Mouse (Mus musculus) thymus, adult 2 months (tissue): Measurements from ENCODE around the gene Exoc4. TPM values are rescaled to one million over a fixed set of nuclear protein-coding genes. Genes with fewer than 3 reads are reported as not detected.

ENCODE experiments used
- DNase-seq: peaks from one replicate; pipeline ENCODE4 v3.0.0; 2021
- H3K27ac ChIP-seq: fragments of 200-500 bp; 2 replicates; pipeline ENCODE4 v1.5.1; 2012; ENCODE audit warnings: low read length, control low read depth; ENCODE audit not compliant: control insufficient read depth, insufficient read depth
- H3K27me3 ChIP-seq: fragments of 200-500 bp; 2 replicates; pipeline ENCODE4 v1.6.1; 2012; ENCODE audit warnings: mild to moderate bottlenecking, low read length, moderate library complexity, mixed read lengths; ENCODE audit not compliant: control insufficient read depth, insufficient read depth
- H3K36me3 ChIP-seq: fragments of 200-500 bp; 2 replicates; pipeline ENCODE4 v1.6.1; 2012; ENCODE audit warnings: mild to moderate bottlenecking, low read length, moderate library complexity; ENCODE audit not compliant: control insufficient read depth, insufficient read depth
- H3K4me1 ChIP-seq: fragments of 200-500 bp; replicated peaks from 2 replicates; pipeline ENCODE4 v1.6.1; 2012; ENCODE audit warnings: low read length; ENCODE audit not compliant: control insufficient read depth, insufficient read depth
- H3K4me3 ChIP-seq: fragments of 200-500 bp; 2 replicates; pipeline ENCODE4 v1.5.1; 2012; ENCODE audit warnings: mild to moderate bottlenecking, low read length, control low read depth, moderate library complexity; ENCODE audit not compliant: control insufficient read depth, insufficient read depth
- CTCF ChIP-seq: fragments of 200-500 bp; IDR thresholded peaks from 2 replicates; pipeline ENCODE4 v1.5.1; 2012; ENCODE audit warnings: mild to moderate bottlenecking, control low read depth, low read length, moderate library complexity, borderline replicate concordance; ENCODE audit not compliant: control insufficient read depth, poor library complexity, insufficient read depth; ENCODE audit errors: extremely low read depth
- POLR2A ChIP-seq: fragments of 200-500 bp; IDR thresholded peaks from 2 replicates; pipeline ENCODE4 v1.6.1; 2012; ENCODE audit warnings: mild to moderate bottlenecking, low read length, control low read depth, moderate library complexity; ENCODE audit not compliant: control insufficient read depth, poor library complexity, insufficient read depth; ENCODE audit errors: extremely low read depth
- WGBS: fragments of 180-500 bp; shearing (Covaris S2); methylation state at CpG from one replicate; pipeline ENCODE4 v1.1.7; 2018; 5-methylcytosine and 5-hydroxymethylcytosine counted together
- polyA plus RNA-seq: library from polyadenylated mRNA; depleted of rRNA; stranded (reverse); fragments of >200 nt; gene quantifications from 2 replicates; pipeline ENCODE4 v1.2.3, GENCODE M21; 2012

The Exoc4 gene
- polyA plus RNA-seq, 1 experiment: 12.7 TPM

DNA sequence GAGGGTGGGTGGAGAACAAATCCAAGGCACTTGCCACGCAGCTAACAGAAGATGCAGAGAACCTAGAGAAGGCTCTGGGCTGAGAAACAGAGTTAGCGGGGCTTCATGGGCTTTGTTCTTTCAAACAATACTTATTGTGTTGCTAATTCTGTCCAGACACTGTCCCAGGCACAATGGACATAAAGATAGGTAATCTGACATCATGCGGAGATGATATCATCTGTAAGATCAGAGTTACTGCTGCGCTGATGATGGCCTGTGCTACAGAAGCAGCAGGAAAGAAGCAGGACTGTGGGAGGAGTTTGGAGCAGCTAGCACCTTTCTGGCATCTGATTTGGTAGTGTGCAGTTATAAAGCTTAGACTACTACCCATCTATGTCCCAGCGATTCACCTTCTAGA lies 738.2 kb downstream of the Exoc4 start:
- Histone ChIP-seq H3K27ac (no peak overlapping the region), H3K4me3 (no peak overlapping the region), H3K36me3 (no peaks in the 10 kb centered on the region), H3K4me1 (peaks cover 8% of the 10 kb centered on the region; the same call in 1 of the 2 replicates), H3K27me3 (no peaks in the 10 kb centered on the region)
- 94% methylated on average over 5 of the region's 5 CpGs for WGBS
- TF ChIP-seq POLR2A (no peak), CTCF (no peak)
- no peak for DNase-seq

DNA sequence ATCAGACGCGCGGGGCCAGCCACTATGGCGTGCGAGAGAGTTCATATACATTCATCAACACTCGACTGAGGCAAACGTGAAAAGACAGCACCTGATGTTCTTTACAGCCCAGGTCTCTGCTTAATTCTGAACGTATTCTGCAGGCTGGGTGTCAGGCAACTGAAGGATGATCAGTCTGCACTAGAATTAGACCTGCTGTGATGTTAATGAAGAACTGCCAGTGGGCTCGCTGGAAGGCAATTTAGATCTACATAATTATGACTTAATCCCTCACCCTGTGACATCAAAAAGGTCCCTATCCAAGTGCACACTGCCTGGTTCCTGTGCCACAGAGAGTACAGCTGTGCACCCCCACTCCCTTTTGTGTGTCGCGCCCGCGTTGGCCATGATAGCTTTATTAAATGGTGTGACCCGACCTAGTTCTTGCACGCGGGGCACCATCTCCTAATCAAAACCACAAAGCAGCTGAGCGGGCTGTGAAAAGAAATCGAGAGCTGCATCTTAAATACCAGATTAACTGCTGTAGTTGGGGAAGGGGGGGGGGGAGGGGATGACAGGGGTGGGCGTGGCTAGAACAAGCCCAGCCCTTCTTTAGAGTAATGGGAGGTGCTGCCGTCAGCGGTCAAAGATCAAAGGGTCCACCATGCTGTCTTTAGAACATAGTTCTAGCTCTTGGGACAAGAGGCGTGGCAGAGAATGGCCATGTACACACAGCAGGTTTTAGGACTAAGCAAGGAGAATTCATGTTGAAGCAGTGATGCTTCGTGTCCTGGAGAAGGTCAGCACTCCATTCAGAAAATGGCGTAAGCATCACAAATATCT lies 743.5 kb downstream of the Exoc4 start:
- 81% methylated on average over 24 of the region's 24 CpGs for WGBS
- no peak overlapping the region for H3K27ac ChIP-seq
- H3K36me3 ChIP-seq: no peaks in the 10 kb centered on the region
- no peaks in the 10 kb centered on the region for H3K27me3 ChIP-seq
- no peak overlapping the region for H3K4me3 ChIP-seq
- DNase-seq: no peak
- peaks cover 10% of the 10 kb centered on the region for H3K4me1 ChIP-seq
- TF ChIP-seq POLR2A: no peak
- no peak for TF ChIP-seq CTCF

DNA sequence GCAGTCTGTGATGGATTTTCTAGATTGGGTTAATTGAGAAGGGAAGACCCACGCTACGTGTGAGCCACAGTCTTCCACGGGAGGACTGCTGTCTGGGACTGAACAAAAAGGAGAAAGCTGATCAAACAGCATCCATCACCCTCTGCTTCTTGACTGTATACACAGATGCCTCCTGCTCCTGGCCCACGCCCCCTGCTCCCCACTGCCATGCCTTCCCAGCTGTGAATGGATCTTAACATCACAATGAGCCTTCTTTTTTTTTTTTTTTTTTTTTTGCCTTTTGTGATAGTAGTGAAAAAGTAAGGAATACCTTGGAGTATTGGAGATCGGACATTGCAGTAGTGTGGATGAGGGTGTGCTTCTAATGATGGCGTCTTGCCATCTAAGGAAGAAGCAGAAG lies 745.0 kb downstream of the Exoc4 start:
- Histone ChIP-seq H3K27me3 (no peaks in the 10 kb centered on the region), H3K36me3 (no peaks in the 10 kb centered on the region), H3K4me3 (no peak overlapping the region), H3K4me1 (peaks cover 10% of the 10 kb centered on the region), H3K27ac (no peak overlapping the region)
- TF ChIP-seq CTCF (no peak), POLR2A (no peak)
- WGBS: 94% methylated on average over 6 of the region's 6 CpGs
- DNase-seq: no peak

DNA sequence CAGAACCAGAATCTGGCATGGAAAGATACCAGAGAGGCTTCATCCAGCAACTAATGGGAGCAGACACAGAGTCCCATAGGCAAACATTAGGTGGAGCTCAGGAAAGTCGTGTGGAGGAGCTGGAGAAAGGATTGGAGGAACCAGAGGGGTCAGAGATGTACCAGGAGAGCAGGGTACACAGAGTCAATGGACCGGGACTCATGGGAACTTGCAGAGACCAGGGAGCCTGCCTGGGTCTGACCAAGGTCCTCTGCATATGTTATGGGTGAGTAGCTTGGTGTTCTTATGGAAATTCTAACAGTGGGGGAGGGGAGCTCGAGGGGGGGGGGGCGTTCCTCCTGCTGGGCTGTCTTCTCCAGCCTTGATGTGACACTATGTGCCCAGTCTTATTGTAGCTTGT lies 749.7 kb downstream of the Exoc4 start:
- Histone ChIP-seq H3K27me3 (no peaks in the 10 kb centered on the region), H3K36me3 (no peaks in the 10 kb centered on the region), H3K27ac (no peak overlapping the region), H3K4me1 (peaks cover 3% of the 10 kb centered on the region), H3K4me3 (no peak overlapping the region)
- no peak for DNase-seq
- WGBS: 89% methylated on average over 4 of the region's 4 CpGs
- TF ChIP-seq CTCF (no peak), POLR2A (no peak)

DNA sequence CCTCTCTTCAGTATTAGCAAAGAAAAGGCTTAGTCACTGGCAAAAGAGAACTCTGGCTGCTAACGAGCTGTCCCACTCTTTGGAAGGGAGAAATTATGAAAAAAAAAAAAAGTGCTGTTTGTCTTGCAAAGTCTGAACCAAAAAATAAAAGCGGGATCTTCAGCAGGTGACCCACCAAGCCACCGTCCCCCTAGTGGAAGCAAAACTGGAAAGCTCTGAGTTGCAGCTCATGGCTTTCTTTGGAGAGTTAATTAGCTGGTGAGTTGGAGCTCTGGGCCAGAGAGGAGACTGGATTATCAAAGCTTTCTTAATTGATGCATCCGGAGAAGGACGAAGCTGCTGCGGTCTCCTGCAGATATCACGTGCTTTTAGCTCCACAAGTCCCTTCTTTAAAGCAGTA lies 750.6 kb downstream of the Exoc4 start:
- DNase-seq: no peak
- no peak overlapping the region for H3K4me3 ChIP-seq
- no peaks in the 10 kb centered on the region for H3K36me3 ChIP-seq
- TF ChIP-seq CTCF (no peak), POLR2A (no peak)
- H3K4me1 ChIP-seq: no peaks in the 10 kb centered on the region; the same call in 1 of the 2 replicates
- H3K27me3 ChIP-seq: no peaks in the 10 kb centered on the region
- whole genome bisulfite sequencing: 94% methylated on average over 7 of the region's 7 CpGs
- H3K27ac ChIP-seq: no peak overlapping the region

DNA sequence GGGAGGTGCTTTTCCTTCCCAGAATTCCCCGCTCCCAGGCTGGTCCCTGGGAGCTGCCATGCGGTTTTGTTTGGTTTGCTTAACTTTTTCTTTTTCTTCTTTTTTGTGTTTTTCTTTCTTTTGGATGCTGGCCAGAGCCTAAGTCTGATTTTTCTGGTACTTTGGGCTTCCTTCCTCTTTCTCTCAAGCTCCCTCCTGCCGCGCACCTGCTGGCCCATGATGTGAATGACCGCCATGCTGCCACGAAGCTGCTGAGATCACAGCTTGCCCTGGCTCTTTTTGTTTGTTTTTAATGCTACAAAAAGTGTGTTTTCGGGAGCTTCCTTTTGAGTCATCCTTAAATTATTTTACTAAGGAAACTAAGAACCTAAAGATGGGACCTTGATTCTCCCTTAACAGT lies 751.8 kb downstream of the Exoc4 start:
- no peak for DNase-seq
- Histone ChIP-seq H3K27ac (no peak overlapping the region), H3K27me3 (no peaks in the 10 kb centered on the region), H3K36me3 (no peaks in the 10 kb centered on the region), H3K4me3 (no peak overlapping the region), H3K4me1 (no peaks in the 10 kb centered on the region; the same call in 1 of the 2 replicates)
- 27% methylated on average over 7 of the region's 7 CpGs for WGBS
- TF ChIP-seq CTCF (no peak), POLR2A (no peak)

DNA sequence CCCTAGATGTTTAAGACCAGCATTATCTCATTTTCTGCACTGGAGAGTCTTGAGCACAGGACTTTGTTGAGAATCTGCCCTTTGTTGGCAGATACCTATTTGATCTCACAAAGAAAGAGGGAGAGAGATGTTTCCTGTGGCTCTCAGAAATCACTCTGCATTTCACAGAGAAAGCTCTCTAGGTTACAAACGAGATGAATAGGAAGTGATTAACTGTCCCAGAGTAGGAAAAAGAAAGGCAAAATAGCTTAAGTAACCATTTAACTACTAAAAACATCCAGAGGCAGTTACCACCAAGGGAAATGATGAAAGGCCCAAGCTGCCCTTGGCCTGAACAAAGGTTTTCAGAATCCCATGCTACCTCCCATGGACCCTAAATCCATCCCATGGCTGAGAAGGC lies 754.1 kb downstream of the Exoc4 start:
- no peak overlapping the region for H3K27ac ChIP-seq

More for the DNA sequence above, 754.1 kb downstream of the Exoc4 start:
- TF ChIP-seq POLR2A (no peak), CTCF (no peak)
- DNase-seq: no peak
- 10% methylated on average over 1 of the region's 1 CpGs for WGBS
- Histone ChIP-seq H3K36me3 (no peaks in the 10 kb centered on the region), H3K4me1 (no peaks in the 10 kb centered on the region; the same call in 1 of the 2 replicates), H3K4me3 (no peak overlapping the region), H3K27me3 (no peaks in the 10 kb centered on the region)
